Mouse (Mus musculus) CH12.LX (cell line): Measurements from ENCODE around the gene Adamts14. TPM values are rescaled to one million over a fixed set of nuclear protein-coding genes. Genes with fewer than 3 reads are reported as not detected.
A peak's percentile ranks its signal among the peaks of the same experiment; 100 is the strongest.

Experiments used
- DNase-seq: peaks from one replicate; pipeline ENCODE4 v3.0.0-alpha.2; 2013; ENCODE audit errors: extremely low read depth
- H3K27ac ChIP-seq: 2 replicates; pipeline ENCODE4 v1.5.1; 2012; ENCODE audit warnings: low read depth, mild to moderate bottlenecking, control low read depth, moderate library complexity; ENCODE audit not compliant: insufficient read depth
- H3K27me3 ChIP-seq: replicated peaks from 2 replicates; pipeline ENCODE3; 2012; ENCODE audit warnings: inconsistent platforms
- H3K36me3 ChIP-seq, 2 experiments: replicated peaks in 1 of 2; 2 replicates each; pipeline versions ENCODE3 to v1.6.1; 2012; ENCODE audit warnings: inconsistent platforms in 1 of 2, low read length in 1 of 2, mild to moderate bottlenecking in 1 of 2, mixed read lengths in 1 of 2, moderate library complexity in 1 of 2; ENCODE audit not compliant: control insufficient read depth in 1 of 2, insufficient read depth in 1 of 2
- H3K4me1 ChIP-seq, 2 experiments: 2 replicates each; pipeline ENCODE4 v1.6.1; 2012; ENCODE audit warnings: inconsistent platforms in 1 of 2, moderate library complexity in 1 of 2; ENCODE audit not compliant: insufficient read depth in 2 of 2, control insufficient read depth in 1 of 2
- H3K4me2 ChIP-seq: 2 replicates; pipeline ENCODE4 v1.6.1; 2012; ENCODE audit warnings: low read depth, mild to moderate bottlenecking, control low read depth; ENCODE audit not compliant: poor library complexity, insufficient read depth, severe bottlenecking
- H3K4me3 ChIP-seq, 3 experiments: fragments of 150-350 bp in 1 of 3; sonication (generic) in 1 of 3; replicated peaks in 1 of 3; 2 replicates each; pipeline versions ENCODE3 to v1.5.1; 2011 to 2012; ENCODE audit warnings: low read depth in 2 of 3, low read length in 2 of 3, mild to moderate bottlenecking in 2 of 3, moderate library complexity in 2 of 3, control low read depth in 1 of 3, improper control_type of control experiment in 1 of 3, inconsistent platforms in 1 of 3, mixed read lengths in 1 of 3; ENCODE audit not compliant: poor library complexity in 1 of 3
- H3K79me2 ChIP-seq: replicated peaks from 2 replicates; pipeline ENCODE4 v1.6.1; 2012; ENCODE audit warnings: mild to moderate bottlenecking, moderate library complexity; ENCODE audit not compliant: control insufficient read depth, poor library complexity, insufficient read depth, severe bottlenecking; ENCODE audit errors: extremely low read depth
- H3K9ac ChIP-seq: 2 replicates; pipeline ENCODE4 v1.6.1; 2012; ENCODE audit warnings: low read depth, mild to moderate bottlenecking, control low read depth, moderate library complexity; ENCODE audit not compliant: insufficient read depth
- H3K9me3 ChIP-seq: replicated peaks from 2 replicates; pipeline ENCODE3; 2012; ENCODE audit warnings: low read length, inconsistent platforms, mixed read lengths
- BHLHE40 ChIP-seq: IDR thresholded peaks from 2 replicates; pipeline ENCODE4 v1.6.1; 2011; ENCODE audit warnings: mild to moderate bottlenecking, low read depth, low read length, improper control_type of control experiment
- CHD2 ChIP-seq: IDR thresholded peaks from 2 replicates; pipeline ENCODE4 v1.6.1; 2011; ENCODE audit warnings: low read length, improper control_type of control experiment
- CTCF ChIP-seq, 2 experiments: IDR thresholded peaks in 1 of 2; conservative IDR thresholded peaks in 1 of 2; 2 replicates each; pipeline ENCODE4 v1.5.1; 2011 to 2012; ENCODE audit warnings: low read depth in 2 of 2, low read length in 2 of 2, improper control_type of control experiment in 1 of 2, inconsistent platforms in 1 of 2, mild to moderate bottlenecking in 1 of 2, moderate library complexity in 1 of 2
- ELF1 ChIP-seq: IDR thresholded peaks from 2 replicates; pipeline ENCODE4 v1.6.1; 2014; ENCODE audit warnings: low read depth, mild to moderate bottlenecking, inconsistent platforms, low read length, improper control_type of control experiment
- JUN ChIP-seq: IDR thresholded peaks from 2 replicates; pipeline ENCODE4 v1.6.1; 2011; ENCODE audit warnings: low read depth, mild to moderate bottlenecking, low read length, improper control_type of control experiment, moderate library complexity; ENCODE audit not compliant: insufficient read depth
- JUND ChIP-seq: conservative IDR thresholded peaks from 2 replicates; pipeline ENCODE4 v1.6.1; 2011; ENCODE audit warnings: low read depth, low read length, improper control_type of control experiment
- MAX ChIP-seq: IDR thresholded peaks from 2 replicates; pipeline ENCODE4 v1.6.1; 2011; ENCODE audit warnings: low read length, improper control_type of control experiment
- POLR2A ChIP-seq: IDR thresholded peaks from 2 replicates; pipeline ENCODE4 v1.6.1; 2011; ENCODE audit warnings: low read depth, mild to moderate bottlenecking, improper control_type of control experiment, low read length
- RAD21 ChIP-seq: IDR thresholded peaks from 2 replicates; pipeline ENCODE4 v1.6.1; 2011; ENCODE audit warnings: low read depth, mild to moderate bottlenecking, low read length, improper control_type of control experiment, moderate library complexity
- SMC3 ChIP-seq: IDR thresholded peaks from 2 replicates; pipeline ENCODE4 v1.6.1; 2011; ENCODE audit warnings: low read depth, low read length, improper control_type of control experiment
- ZC3H11A ChIP-seq: IDR thresholded peaks from 2 replicates; pipeline ENCODE4 v1.6.1; 2012; ENCODE audit warnings: low read depth, mild to moderate bottlenecking, inconsistent platforms, low read length, improper control_type of control experiment
- dilution Hi-C: fragments of 300-500 bp; cut with MboI; formaldehyde crosslinking; loops from 2 replicates; pipeline ENCODE4 v1.14.3; 2020; ENCODE audit warnings: low sequenced_read_pairs; ENCODE audit not compliant: extremely low pct_unique_long_range_greater_than_20kb, extremely low pct_ligation_motif_present
- in situ Hi-C: fragments of 300-500 bp; cut with MboI; formaldehyde crosslinking; loops from 3 replicates; pipeline ENCODE4 v1.14.3; 2019; ENCODE audit warnings: low sequenced_read_pairs, low pct_ligation_motif_present, low pct_unique_long_range_greater_than_20kb, mixed read lengths
- polyA plus RNA-seq: library from polyadenylated mRNA; unstranded; fragments of >175 nt; gene quantifications from 2 replicates; pipeline ENCODE4 v1.2.1, GENCODE M21; 2012; ENCODE audit warnings: low read depth; ENCODE audit not compliant: insufficient read length
- total RNA-seq, 2 experiments: library from RNA; depleted of rRNA; stranded (reverse); fragments of 300-350 nt in 1 of 2; fragments of >200 nt in 1 of 2; gene quantifications; 2 replicates each; pipeline ENCODE4 v1.2.3; 2012 to 2014

Adamts14 gene
- total and polyA plus RNA-seq, 3 experiments, result 1.2 to 2.7 (median 2.5) TPM

- in situ Hi-C loops (loop anchor here (5.0 kb wide), 1 partner anchor 54 kb away; no protein-coding TSS in a partner anchor), dilution Hi-C loops (no loop called here)
- Histone ChIP-seq H3K4me1 (peaks cover 16 to 27% of the 10 kb centered on the region in 2 experiments), H3K27ac (no peak overlapping the region), H3K9me3 (no peaks in the 10 kb centered on the region), H3K4me2 (no peak overlapping the region), H3K27me3 (peaks cover 2% of the 10 kb centered on the region), H3K9ac (no peak overlapping the region), H3K4me3 (no peak overlapping the region), H3K79me2 (no peaks in the 10 kb centered on the region), H3K36me3 (no peaks in the 10 kb centered on the region)
- TF ChIP-seq CHD2, result no peak
- no peak for TF ChIP-seq ELF1
- TF ChIP-seq JUN, result no peak
- DNase-seq, result no peak
These were observed 4.9 kb upstream of the Adamts14 start for GRCm38 (mm10) chr10:61277918-61278674.

- Histone ChIP-seq H3K79me2 (no peaks in the 10 kb centered on the region), H3K4me1 (peaks cover 16 to 27% of the 10 kb centered on the region in 2 experiments), H3K9ac (no peak overlapping the region), H3K9me3 (no peaks in the 10 kb centered on the region), H3K4me2 (no peak overlapping the region), H3K27me3 (peaks cover 2% of the 10 kb centered on the region), H3K4me3 (no peak overlapping the region), H3K36me3 (no peaks in the 10 kb centered on the region), H3K27ac (no peak overlapping the region)
- no peak for DNase-seq
- in situ Hi-C loops (loop anchor here (5.0 kb wide), 1 partner anchor 55 kb away; no protein-coding TSS in a partner anchor), dilution Hi-C loops (no loop called here)
- TF ChIP-seq JUND, result 0 out of 2 replicates have a peak, but pooled peaks have one; percentile 15
- TF ChIP-seq BHLHE40, result no peak
These were observed 3.8 kb upstream of the Adamts14 start for GRCm38 (mm10) chr10:61277051-61277450.

- in situ Hi-C loops, result loop anchor here (5.0 kb wide), 1 partner anchor 57 kb away; no protein-coding TSS in a partner anchor
- Histone ChIP-seq H3K9ac (no peak overlapping the region), H3K36me3 (no peaks in the 10 kb centered on the region), H3K27me3 (peaks cover 2% of the 10 kb centered on the region), H3K79me2 (no peaks in the 10 kb centered on the region), H3K9me3 (no peaks in the 10 kb centered on the region), H3K4me2 (no peak overlapping the region), H3K4me1 (peaks cover 10 to 18% of the 10 kb centered on the region in 2 experiments), H3K4me3 (no peak overlapping the region), H3K27ac (no peak overlapping the region)
- TF ChIP-seq MAX, result no peak
- peak; percentile 77 for TF ChIP-seq RAD21
- TF ChIP-seq POLR2A, result no peak
- TF ChIP-seq SMC3, result peak; percentile 95
- TF ChIP-seq ELF1, result peak; percentile 93
- peak; percentile 13; the same call in 1 of the 2 replicates for TF ChIP-seq ZC3H11A
- TF ChIP-seq CTCF (conservative IDR thresholded peaks at IDR 0.05 in 1 of 2, IDR thresholded peaks at IDR 0.05 in 1 of 2; ENCODE audit: low read depth in 2 of 2, low read length in 2 of 2), result peak; percentile 80 to 90
- DNase-seq, result peak; percentile 79
- dilution Hi-C loops, result no loop called here
These were observed 2.5 kb upstream of the Adamts14 start for GRCm38 (mm10) chr10:61275669-61276110.
